Comparison of ENCODE assay signal across 12 mouse cellular contexts in genomic region chr1:164135960-164136359, GRCm38 (mm10). TPM values are rescaled to one million over a fixed set of nuclear protein-coding genes. Genes with fewer than 3 reads are reported as not detected.
A peak's percentile ranks its signal among the peaks of the same experiment; 100 is the strongest.
DNase-seq lines count a peak whose midpoint lies in the region; TF ChIP-seq lines count a peak whose summit lies in the region.
"Had no signal": no experiment of that assay in that cellular context is flagged by ENCODE, and none has a peak within 500 bp of the region (broad histone marks: within the 10 kb centered on the region; RNA-seq: fewer than 3 reads in every experiment).

No protein-coding gene starts in this region.

- peak; percentile 98 for DNase-seq in 416B (ENCODE audit: low read depth)
- peak; percentile 34 for DNase-seq in lung, postnatal 10 days
- peak; percentile 36 for DNase-seq in spleen, adult 12 weeks (ENCODE audit: low spot score)
- no peak for DNase-seq in adrenal gland, adult (ENCODE audit: inconsistent age in 2 of 2, low spot score in 1 of 2)
- no peak for DNase-seq in hindbrain, embryonic 10.5 days (ENCODE audit: low spot score)
- no peak for DNase-seq in adrenal gland, adult 2 months
- DNase-seq in adrenal gland, postnatal 25 days = no peak

- WGBS in hindbrain, embryonic 10.5 days = 84% methylated on average over 11 of the region's 11 CpGs

- no peaks in the 10 kb centered on the region for H3K27me3 ChIP-seq in hindbrain, embryonic 10.5 days (ENCODE audit: insufficient read depth, poor library complexity, severe bottlenecking)
- H3K27me3 ChIP-seq: midbrain, embryonic 12.5 days had no signal

- no peak for TF ChIP-seq POLR2A in bone marrow macrophage, adult 2 months (IDR thresholded peaks at IDR 0.05; ENCODE audit: borderline replicate concordance, low read depth, low read length)

- H3K9me3 ChIP-seq in hindbrain, embryonic 10.5 days = no peaks in the 10 kb centered on the region
- H3K9me3 ChIP-seq: midbrain, embryonic 12.5 days had no signal

- H3K27ac ChIP-seq in bone marrow macrophage, adult 2 months (ENCODE audit: insufficient read depth, low read depth, low read length) = peak overlapping the region; percentile 5; the same call in 1 of the 2 replicates
- H3K27ac ChIP-seq in hindbrain, embryonic 10.5 days = no peak overlapping the region
- H3K27ac ChIP-seq: heart, adult 2 months; midbrain, embryonic 12.5 days had no signal

- H3K4me3 ChIP-seq in bone marrow macrophage, adult 2 months (ENCODE audit: insufficient read depth, low read length) = 0 out of 2 replicates have a peak overlapping the region, but pooled peaks have one; percentile 2
- no peak overlapping the region for H3K4me3 ChIP-seq in hindbrain, embryonic 10.5 days
- H3K4me3 ChIP-seq: heart, adult 2 months; midbrain, embryonic 12.5 days had no signal

- TF ChIP-seq CTCF in bone marrow macrophage, adult 2 months (IDR thresholded peaks at IDR 0.05; ENCODE audit: low read depth, low read length) = no peak

- peaks cover 12% of the 10 kb centered on the region for H3K4me1 ChIP-seq in bone marrow macrophage, adult 2 months (ENCODE audit: control insufficient read depth, insufficient read depth, low read length)
- H3K4me1 ChIP-seq in hindbrain, embryonic 10.5 days (replicated peaks) = no peaks in the 10 kb centered on the region
- H3K4me1 ChIP-seq: midbrain, embryonic 12.5 days had no signal

- H3K36me3 ChIP-seq in hindbrain, embryonic 10.5 days = no peaks in the 10 kb centered on the region
- H3K36me3 ChIP-seq: midbrain, embryonic 12.5 days had no signal

RNA-seq across cellular contexts. Expression of gene F5, which starts 15.7 kb away (rescaled TPM):
- polyA plus RNA-seq in bone marrow macrophage, adult 2 months (2012; ENCODE audit: insufficient read depth, insufficient read length, missing spikeins) = 0.09 and 0.15 TPM in 2 replicates
- polyA plus RNA-seq in hindbrain, embryonic 10.5 days (2016; fragmentation: Nextera tagmentation; extraction: Ambion mirVana) = 0.30 and 0.34 TPM in 2 replicates
- total RNA-seq in adrenal gland, adult 2 months (2021) = 10 to 100 TPM in 1 of 2 experiments, 1 to 10 TPM in 1; 1.1 to 10.2 TPM
- polyA plus RNA-seq in adrenal gland, adult 2 months (2012; rRNA removed) = 0.30 and 0.47 TPM in 2 replicates
- total RNA-seq in adrenal gland, postnatal 25 days (2021) = 12.9 and 17.4 TPM in 2 replicates
- total RNA-seq: MEL had no signal

RNA-seq across cellular contexts. Expression of gene Selp, which starts 20.9 kb away (rescaled TPM):
- not detected in 2 replicates for polyA plus RNA-seq in bone marrow macrophage, adult 2 months (2012; ENCODE audit: insufficient read depth, insufficient read length, missing spikeins)
- not detected in 2 replicates for polyA plus RNA-seq in hindbrain, embryonic 10.5 days (2016; fragmentation: Nextera tagmentation; extraction: Ambion mirVana)
- 1 to 10 TPM; 1.1 TPM for total RNA-seq in adrenal gland, adult 2 months (2021)
- 0.21 and 0.25 TPM in 2 replicates for polyA plus RNA-seq in adrenal gland, adult 2 months (2012; rRNA removed)
- 0.38 and 0.39 TPM in 2 replicates for total RNA-seq in adrenal gland, postnatal 25 days (2021)
- total RNA-seq: MEL had no signal
- polyA plus RNA-seq: midbrain, embryonic 12.5 days; stomach, embryonic 14.5 days had no signal

Comparison
In these comparisons a context has a peak if more than half of its experiments do, and no peak if none do; other contexts are left out.
1. DNase-seq: peak in 416B (single experiment), lung, postnatal 10 days (single experiment) and spleen, adult 12 weeks (single experiment); none in adrenal gland, adult (0 of 2), hindbrain, embryonic 10.5 days (single experiment), adrenal gland, adult 2 months (single experiment) and adrenal gland, postnatal 25 days (single experiment).